Mouse (Mus musculus) small intestine, adult 2 months (tissue): ENCODE results near the gene Myo15.

Experiments
- CTCF ChIP-seq: fragments of 200-500 bp; IDR thresholded peaks from 2 replicates; pipeline ENCODE4 v1.5.1; 2012; ENCODE audit warnings: low read depth, mild to moderate bottlenecking, control low read depth, inconsistent platforms, low read length, moderate library complexity, mixed read lengths; ENCODE audit not compliant: insufficient replicate concordance, insufficient read length; ENCODE audit errors: extremely low read depth
- POLR2A ChIP-seq: fragments of 200-500 bp; IDR thresholded peaks from 2 replicates; pipeline ENCODE4 v1.6.1; 2012; ENCODE audit warnings: low read depth, mild to moderate bottlenecking, control low read depth, inconsistent platforms, low read length, moderate library complexity

GRCm38 (mm10) chr11:60435133-60435532, 34.0 kb upstream of the Myo15 start:
- TF ChIP-seq CTCF (no peak), POLR2A (no peak)
